Mouse (Mus musculus) midbrain, embryonic 14.5 days (tissue): ENCODE data around the gene Itga5. TPM values are rescaled to one million over a fixed set of nuclear protein-coding genes. Genes with fewer than 3 reads are reported as not detected.
A peak's percentile ranks its signal among the peaks of the same experiment; 100 is the strongest.

ENCODE experiments used
- ATAC-seq: fragments of 200-750 bp; cut with Nextera tagmentation; 2 replicates; pipeline ENCODE4 v1.8.0; 2017; ENCODE audit warnings: moderate number of reproducible peaks, moderate library complexity; ENCODE audit not compliant: low FRiP score, low TSS enrichment
- DNase-seq: peaks from one replicate; pipeline ENCODE4 v3.0.0-alpha.2; 2015
- H3K27ac ChIP-seq: fragments of 300-500 bp; sonication (generic); replicated peaks from 2 replicates; pipeline ENCODE4 v1.5.1; 2014; ENCODE audit warnings: mild to moderate bottlenecking, low read depth, low read length, moderate library complexity
- H3K27me3 ChIP-seq: fragments of 300-500 bp; sonication (generic); 2 replicates; pipeline ENCODE4 v1.6.1; 2014; ENCODE audit warnings: low read length, control low read depth, mixed read lengths; ENCODE audit not compliant: control insufficient read depth, insufficient read depth
- H3K36me3 ChIP-seq: fragments of 300-500 bp; sonication (generic); 2 replicates; pipeline ENCODE4 v1.6.1; 2014; ENCODE audit warnings: low read length, control low read depth; ENCODE audit not compliant: control insufficient read depth, insufficient read depth
- H3K4me1 ChIP-seq: fragments of 300-500 bp; sonication (generic); 2 replicates; pipeline ENCODE4 v1.6.1; 2014; ENCODE audit warnings: mild to moderate bottlenecking, antibody characterized with exemption, low read length, control low read depth; ENCODE audit not compliant: control insufficient read depth, insufficient read depth
- H3K4me2 ChIP-seq: fragments of 300-500 bp; sonication (generic); 2 replicates; pipeline ENCODE4 v1.6.1; 2014; ENCODE audit warnings: mild to moderate bottlenecking, low read length, moderate library complexity
- H3K4me3 ChIP-seq: fragments of 300-500 bp; sonication (generic); replicated peaks from 2 replicates; pipeline ENCODE4 v1.5.1; 2014; ENCODE audit warnings: low read depth, low read length
- H3K9ac ChIP-seq: fragments of 300-500 bp; sonication (generic); replicated peaks from 2 replicates; pipeline ENCODE4 v1.6.1; 2014; ENCODE audit warnings: mild to moderate bottlenecking, low read length, moderate library complexity
- H3K9me3 ChIP-seq: fragments of 300-500 bp; sonication (generic); 2 replicates; pipeline ENCODE4 v1.6.1; 2016; ENCODE audit warnings: low read length, control low read depth, mixed read lengths; ENCODE audit not compliant: control insufficient read depth
- WGBS: fragments of 180-500 bp; shearing (Covaris S2); extraction: QIAGEN DNeasy Blood & Tissue Kit; methylation state at CpG from one replicate; pipeline ENCODE4 v1.1.7; 2014; 5-methylcytosine and 5-hydroxymethylcytosine counted together
- polyA plus RNA-seq: library from polyadenylated mRNA; unstranded; fragments of >200 nt; fragmentation: Nextera tagmentation; extraction: Ambion mirVana; gene quantifications from 2 replicates; pipeline ENCODE4 v1.2.1, GENCODE M21; 2014

Itga5 gene
- polyA plus RNA-seq, 1 experiment from 2014 or later = 6.4 TPM

DNA sequence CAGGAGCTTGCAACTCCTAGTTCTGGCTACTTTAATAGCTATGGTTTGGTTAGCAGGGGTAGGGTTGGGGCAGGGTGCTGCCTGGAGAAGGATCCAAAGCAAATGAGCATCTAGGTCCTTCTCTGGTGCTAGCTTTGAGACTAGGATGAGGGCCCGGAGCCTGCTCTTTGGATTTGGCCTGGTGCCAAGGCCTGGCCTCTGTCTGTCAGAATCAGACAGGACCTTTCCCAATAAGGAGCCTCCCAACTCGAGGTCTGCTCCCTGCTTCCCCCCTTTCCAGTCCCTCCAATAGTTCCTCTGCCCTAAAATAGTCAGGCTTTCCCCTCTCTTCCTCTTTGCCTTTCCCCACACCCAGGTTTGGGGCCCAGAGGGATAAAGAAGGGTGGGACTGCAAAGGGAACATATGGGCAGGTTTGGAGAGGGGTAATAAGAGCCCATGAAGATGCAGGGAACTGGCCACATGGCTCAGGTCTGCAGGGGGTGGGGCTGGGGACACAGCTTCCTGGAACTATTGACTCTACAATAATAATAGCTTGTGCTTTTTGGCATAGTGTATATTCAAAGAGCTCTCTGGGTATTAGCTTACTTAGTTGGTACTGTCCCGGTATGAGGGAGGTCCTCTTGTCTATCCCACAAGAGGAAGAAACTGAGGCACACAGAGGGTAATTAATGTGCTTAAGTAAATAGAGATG is 12.2 kb upstream of the Itga5 start:
- Histone ChIP-seq H3K4me3 (no peak overlapping the region), H3K27ac (no peak overlapping the region), H3K36me3 (no peaks in the 10 kb centered on the region), H3K9me3 (no peaks in the 10 kb centered on the region), H3K9ac (no peak overlapping the region), H3K4me2 (no peak overlapping the region), H3K27me3 (no peaks in the 10 kb centered on the region), H3K4me1 (no peaks in the 10 kb centered on the region)
- 66% methylated on average over 3 of the region's 3 CpGs for WGBS
- DNase-seq (no peak), ATAC-seq (no peak)

GRCm38 (mm10) chr15:103377752-103378664 is 11.4 kb upstream of the Itga5 start:
- H3K27ac ChIP-seq = no peak overlapping the region
- no peaks in the 10 kb centered on the region for H3K36me3 ChIP-seq
- ATAC-seq (no peak), DNase-seq (no peak)
- no peak overlapping the region for H3K9ac ChIP-seq
- WGBS = 72% methylated on average over 3 of the region's 3 CpGs
- no peak overlapping the region for H3K4me2 ChIP-seq
- H3K4me1 ChIP-seq = no peaks in the 10 kb centered on the region
- no peak overlapping the region for H3K4me3 ChIP-seq
- H3K27me3 ChIP-seq = no peaks in the 10 kb centered on the region
- no peaks in the 10 kb centered on the region for H3K9me3 ChIP-seq

DNA sequence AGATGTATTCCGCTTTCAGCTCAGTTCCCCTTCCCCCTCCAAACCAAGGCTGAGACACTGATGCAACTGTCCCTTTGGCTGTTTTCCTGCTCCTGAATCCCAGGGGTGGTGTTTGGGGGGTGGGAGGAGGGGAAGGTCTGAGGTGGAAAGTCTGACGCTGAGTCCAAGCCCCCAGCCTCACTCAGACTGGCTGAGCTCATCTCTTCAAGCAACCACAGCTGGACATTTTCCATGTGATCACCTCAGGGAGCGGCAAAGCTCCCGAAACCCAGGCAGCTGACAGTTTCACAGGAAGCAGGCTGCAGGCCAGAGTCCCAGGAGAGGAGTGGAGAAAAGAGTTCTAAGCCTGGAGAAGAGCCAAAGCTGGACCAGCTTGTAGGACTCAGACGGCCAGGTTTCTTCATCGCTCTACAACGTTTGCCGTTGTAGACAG is 10.3 kb upstream of the Itga5 start:
- no peak for ATAC-seq
- WGBS = 72% methylated on average over 8 of the region's 8 CpGs
- no peak overlapping the region for H3K4me3 ChIP-seq
- no peak overlapping the region for H3K9ac ChIP-seq
- H3K4me1 ChIP-seq = no peaks in the 10 kb centered on the region
- H3K27ac ChIP-seq = no peak overlapping the region
- peak; percentile 36 for DNase-seq
- no peaks in the 10 kb centered on the region for H3K27me3 ChIP-seq
- H3K4me2 ChIP-seq = no peak overlapping the region
- H3K9me3 ChIP-seq = no peaks in the 10 kb centered on the region
- no peaks in the 10 kb centered on the region for H3K36me3 ChIP-seq

DNA sequence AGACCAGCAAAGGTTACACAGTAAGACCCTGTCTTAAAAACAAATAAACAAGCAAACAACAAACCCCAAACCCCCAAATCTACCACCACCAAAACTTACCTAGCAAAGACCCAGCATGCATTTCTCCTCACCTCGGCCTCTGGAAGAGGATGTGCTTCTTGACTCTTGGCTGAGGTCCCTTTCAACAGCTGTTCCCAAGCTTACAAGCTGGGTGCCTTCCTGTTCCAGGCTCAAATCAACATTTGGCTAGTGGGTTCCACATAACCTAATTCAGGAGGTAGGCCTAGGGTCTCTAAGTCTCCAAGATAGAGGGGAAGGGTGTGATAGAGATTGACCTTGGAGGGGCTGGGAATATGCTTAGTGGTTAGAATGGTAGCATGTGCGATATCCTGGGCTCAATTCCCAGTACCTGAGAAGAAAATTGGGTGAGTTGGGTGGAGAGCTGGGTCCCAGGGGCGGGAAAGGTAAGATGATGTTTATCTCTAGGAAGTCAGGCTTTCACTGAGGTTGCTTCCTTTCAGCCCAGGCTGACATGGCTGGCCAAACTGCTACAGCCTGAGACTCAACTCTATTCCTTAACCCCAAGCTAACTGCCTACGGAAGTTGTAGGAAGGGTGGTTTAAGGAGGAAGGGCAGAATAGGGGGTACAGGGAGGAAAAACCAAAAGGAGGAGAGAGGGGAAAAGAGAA is 8.7 kb upstream of the Itga5 start:
- Histone ChIP-seq H3K27me3 (no peaks in the 10 kb centered on the region), H3K4me3 (no peak overlapping the region), H3K4me2 (no peak overlapping the region), H3K9me3 (no peaks in the 10 kb centered on the region), H3K36me3 (no peaks in the 10 kb centered on the region), H3K9ac (no peak overlapping the region), H3K27ac (no peak overlapping the region), H3K4me1 (no peaks in the 10 kb centered on the region)
- DNase-seq = no peak
- ATAC-seq = no peak
- 90% methylated on average over 4 of the region's 4 CpGs for WGBS

DNA sequence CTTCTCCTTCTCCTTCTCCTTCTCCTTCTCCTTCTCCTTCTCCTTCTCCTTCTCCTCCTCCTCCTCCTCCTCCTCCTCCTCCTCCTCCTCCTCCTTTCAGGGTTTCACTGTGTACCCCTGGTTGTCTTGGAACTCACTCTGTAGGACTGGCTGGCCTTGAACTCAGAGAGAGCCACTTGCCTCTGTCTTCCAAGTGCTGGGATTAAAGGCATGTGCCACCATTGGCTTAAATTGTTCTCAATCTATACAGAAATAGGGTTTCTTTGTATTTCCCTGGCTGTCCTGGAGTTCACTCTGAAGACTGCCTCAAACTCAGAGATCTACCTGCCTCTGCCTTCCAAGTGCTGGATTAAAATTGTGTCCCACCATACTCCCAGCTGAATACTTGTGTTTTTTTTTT is 5.9 kb upstream of the Itga5 start:
- no peak overlapping the region for H3K9ac ChIP-seq
- H3K27me3 ChIP-seq = no peaks in the 10 kb centered on the region
- no peaks in the 10 kb centered on the region for H3K36me3 ChIP-seq
- no peaks in the 10 kb centered on the region for H3K4me1 ChIP-seq
- DNase-seq (no peak), ATAC-seq (no peak)
- H3K9me3 ChIP-seq = no peaks in the 10 kb centered on the region
- no peak overlapping the region for H3K4me2 ChIP-seq
- no peak overlapping the region for H3K27ac ChIP-seq
- no peak overlapping the region for H3K4me3 ChIP-seq

DNA sequence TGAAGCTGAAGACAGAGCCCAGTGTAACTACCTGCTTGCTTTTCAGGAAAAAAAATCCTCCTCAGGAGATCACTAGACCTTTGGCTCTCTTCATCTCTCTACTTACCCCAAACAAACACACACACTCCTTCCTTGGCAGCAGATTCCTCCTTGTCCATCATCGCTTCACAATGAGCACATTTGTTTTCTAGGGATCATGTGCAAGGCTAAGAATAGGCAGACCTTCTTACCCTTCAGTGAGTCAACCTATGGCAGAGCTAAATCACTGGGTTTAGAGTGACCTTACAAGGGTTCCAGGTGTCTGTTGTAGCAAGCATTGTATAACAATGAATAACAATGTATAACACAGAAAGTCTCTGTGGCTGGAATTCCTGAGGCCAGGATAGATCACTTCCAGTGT is 5.2 kb upstream of the Itga5 start:
- H3K27ac ChIP-seq = no peak overlapping the region
- 87% methylated on average over 1 of the region's 1 CpGs for WGBS
- H3K4me2 ChIP-seq = no peak overlapping the region
- no peak for ATAC-seq
- H3K9ac ChIP-seq = no peak overlapping the region
- H3K36me3 ChIP-seq = no peaks in the 10 kb centered on the region
- no peaks in the 10 kb centered on the region for H3K4me1 ChIP-seq
- no peak for DNase-seq
- no peaks in the 10 kb centered on the region for H3K9me3 ChIP-seq
- H3K4me3 ChIP-seq = no peak overlapping the region
- H3K27me3 ChIP-seq = no peaks in the 10 kb centered on the region

DNA sequence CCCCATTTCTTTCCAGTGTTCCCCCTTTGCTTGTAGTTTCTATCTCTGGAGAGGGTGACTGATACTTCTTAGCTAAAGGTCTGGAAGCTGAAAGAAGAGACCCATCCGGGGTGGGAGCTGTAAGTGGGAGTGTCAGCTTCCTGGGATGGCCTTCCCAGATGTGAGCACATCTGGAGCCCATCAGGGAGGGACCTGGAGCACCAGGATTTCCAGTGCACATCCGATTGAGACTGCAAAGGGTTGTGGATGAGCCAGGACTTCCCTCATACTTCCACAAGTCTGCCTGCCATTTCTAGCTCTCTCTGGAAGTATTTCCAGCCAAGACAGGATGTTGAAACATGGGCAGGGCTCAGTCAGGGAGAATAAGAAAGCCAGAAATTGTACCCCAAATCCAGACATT is 4.6 kb upstream of the Itga5 start:
- Histone ChIP-seq H3K9ac (no peak overlapping the region), H3K27ac (no peak overlapping the region), H3K9me3 (no peaks in the 10 kb centered on the region), H3K4me2 (no peak overlapping the region), H3K36me3 (no peaks in the 10 kb centered on the region), H3K27me3 (0 out of 2 replicates have a peak, but pooled peaks cover 2% of the 10 kb centered on the region), H3K4me1 (peaks cover 4% of the 10 kb centered on the region; the same call in 1 of the 2 replicates), H3K4me3 (no peak overlapping the region)
- no peak for ATAC-seq
- 35% methylated on average over 2 of the region's 2 CpGs for WGBS
- DNase-seq = no peak

- H3K4me3 ChIP-seq = no peak overlapping the region
- H3K4me1 ChIP-seq = peaks cover 12% of the 10 kb centered on the region
- H3K9ac ChIP-seq = no peak overlapping the region
- no peak overlapping the region for H3K27ac ChIP-seq
- no peaks in the 10 kb centered on the region for H3K9me3 ChIP-seq
- ATAC-seq (no peak), DNase-seq (no peak)
- no peaks in the 10 kb centered on the region for H3K36me3 ChIP-seq
- no peak overlapping the region for H3K4me2 ChIP-seq
- 65% methylated on average over 4 of the region's 4 CpGs for WGBS
- H3K27me3 ChIP-seq = 0 out of 2 replicates have a peak, but pooled peaks cover 4% of the 10 kb centered on the region
These were observed 3.9 kb upstream of the Itga5 start for GRCm38 (mm10) chr15:103370462-103370861.
